Mouse (Mus musculus) cortical plate, adult 2 months (tissue): ENCODE measurements around the gene Antxr1.

ENCODE experiments used
- CTCF ChIP-seq: fragments of 200-500 bp; IDR thresholded peaks from 2 replicates; pipeline ENCODE4 v1.5.1; 2011; ENCODE audit warnings: mild to moderate bottlenecking, control low read depth, low read length; ENCODE audit not compliant: insufficient read depth; ENCODE audit errors: extremely low read depth
- POLR2A ChIP-seq: fragments of 200-500 bp; IDR thresholded peaks from 2 replicates; pipeline ENCODE4 v1.6.1; 2011; ENCODE audit warnings: mild to moderate bottlenecking, low read length, control low read depth; ENCODE audit not compliant: insufficient read depth; ENCODE audit errors: extremely low read depth

GRCm38 (mm10) chr6:87101281-87101954 is 234.2 kb downstream of the Antxr1 start:
- peak; percentile 86 for TF ChIP-seq CTCF
- no peak for TF ChIP-seq POLR2A
